Mouse (Mus musculus) neural tube, embryonic 10.5 days (tissue): ENCODE measurements around the gene Anxa6.

Experiments
- DNase-seq: peaks from one replicate; pipeline ENCODE4 v3.0.0-alpha.2; 2017; ENCODE audit warnings: low spot score; ENCODE audit errors: extremely low spot score

Gene Anxa6

GRCm38 (mm10) chr11:54998708-54999107 lies 34.5 kb downstream of the Anxa6 start:
- no peak for DNase-seq

DNA sequence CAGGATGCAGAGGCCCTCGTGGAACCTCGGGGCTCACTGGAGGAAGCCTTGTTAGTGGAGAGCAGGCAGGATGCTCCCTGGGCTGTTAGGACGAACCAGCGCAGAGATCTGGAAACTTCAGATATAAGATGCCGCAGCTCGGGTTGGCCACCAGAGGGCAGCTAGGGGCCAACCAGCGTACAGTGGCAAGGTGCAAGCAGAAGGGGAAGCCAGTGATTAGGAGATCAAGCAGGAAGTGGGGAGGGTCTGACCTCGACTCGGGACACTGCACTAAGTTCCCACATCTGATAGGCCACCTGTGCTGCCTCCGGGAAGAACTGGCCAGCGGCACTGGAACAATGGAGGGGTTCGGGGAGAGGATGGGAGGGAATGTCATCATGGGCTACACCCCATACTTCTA lies 35.0 kb downstream of the Anxa6 start:
- peak; percentile 66 for DNase-seq

- DNase-seq = no peak
Observed at GRCm38 (mm10) chr11:54996176-54996575, 37.1 kb downstream of the Anxa6 start.

DNA sequence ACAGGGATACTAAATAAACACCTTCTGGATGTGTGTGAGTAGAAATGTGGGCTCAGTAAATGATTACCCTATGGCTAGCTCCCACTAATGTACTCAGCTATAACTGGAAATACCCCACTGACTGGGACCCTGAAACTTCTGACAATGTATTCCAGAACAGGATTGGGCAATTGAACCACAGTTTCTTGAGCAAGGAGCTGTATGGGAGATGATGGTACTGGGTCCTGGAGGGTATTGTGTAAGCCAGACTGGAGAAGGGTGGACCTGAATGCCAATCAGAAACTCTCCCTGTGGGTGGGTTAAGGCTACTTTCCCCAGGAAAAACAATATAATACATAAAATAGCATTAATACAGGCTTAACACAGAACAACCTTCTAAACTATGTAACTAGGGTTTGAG lies 43.3 kb downstream of the Anxa6 start:
- no peak for DNase-seq

DNA sequence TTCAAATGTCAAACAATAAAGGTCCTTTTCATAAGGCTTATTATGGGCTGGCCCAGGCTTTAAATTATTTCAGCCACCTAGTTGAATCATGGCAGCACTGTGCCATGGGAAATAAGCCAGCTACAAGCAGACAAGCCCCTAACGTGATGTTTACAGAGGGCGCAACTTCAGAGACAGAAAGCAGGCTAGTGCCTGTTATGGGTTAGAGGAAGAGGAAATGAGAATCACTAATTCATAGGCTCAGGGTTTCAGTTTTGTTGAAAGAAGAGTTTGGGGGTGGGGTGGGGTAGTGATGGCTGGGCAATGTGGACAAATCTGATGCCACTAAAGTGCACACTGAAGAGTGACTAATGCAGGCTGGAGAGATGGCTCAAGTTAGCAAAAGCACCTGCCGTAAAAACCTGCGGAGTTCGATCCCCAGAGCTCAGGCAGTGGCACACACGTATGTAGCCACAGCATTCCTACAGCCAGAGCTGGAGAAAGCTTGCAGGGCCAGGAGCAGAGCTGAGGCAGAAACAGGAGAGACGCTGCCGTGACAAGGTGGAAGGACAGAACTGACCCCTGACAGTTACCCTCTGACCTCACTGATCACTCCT lies 44.4 kb downstream of the Anxa6 start:
- DNase-seq = no peak

GRCm38 (mm10) chr11:54987974-54988373 lies 45.3 kb downstream of the Anxa6 start:
- peak; percentile 51 for DNase-seq

GRCm38 (mm10) chr11:54985086-54985485 lies 48.2 kb downstream of the Anxa6 start:
- no peak for DNase-seq

GRCm38 (mm10) chr11:54984581-54984980 lies 48.7 kb downstream of the Anxa6 start:
- DNase-seq = no peak

DNA sequence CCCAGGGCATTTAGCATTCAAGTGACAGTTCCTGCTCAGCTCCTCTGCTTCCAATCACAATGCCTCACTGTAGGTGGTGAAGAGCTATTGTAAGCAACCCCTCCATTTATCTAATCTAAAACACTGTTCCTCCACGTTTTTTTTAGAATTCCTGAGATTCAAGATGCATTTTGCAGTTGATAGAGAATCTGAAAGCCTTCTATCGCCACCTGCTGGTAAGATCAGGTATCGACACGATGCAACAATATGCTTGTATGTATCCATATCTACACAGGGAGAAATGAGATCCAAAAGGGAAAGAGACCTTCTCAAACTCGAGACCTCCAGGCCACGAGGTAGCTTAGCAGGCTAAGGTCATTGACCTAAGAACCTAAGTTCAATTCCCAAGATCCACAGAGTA lies 49.2 kb downstream of the Anxa6 start:
- peak; percentile 84 for DNase-seq

GRCm38 (mm10) chr11:54982520-54982919 lies 50.7 kb downstream of the Anxa6 start:
- no peak for DNase-seq

- DNase-seq = no peak
Observed at GRCm38 (mm10) chr11:54981630-54982029, 51.6 kb downstream of the Anxa6 start.

DNA sequence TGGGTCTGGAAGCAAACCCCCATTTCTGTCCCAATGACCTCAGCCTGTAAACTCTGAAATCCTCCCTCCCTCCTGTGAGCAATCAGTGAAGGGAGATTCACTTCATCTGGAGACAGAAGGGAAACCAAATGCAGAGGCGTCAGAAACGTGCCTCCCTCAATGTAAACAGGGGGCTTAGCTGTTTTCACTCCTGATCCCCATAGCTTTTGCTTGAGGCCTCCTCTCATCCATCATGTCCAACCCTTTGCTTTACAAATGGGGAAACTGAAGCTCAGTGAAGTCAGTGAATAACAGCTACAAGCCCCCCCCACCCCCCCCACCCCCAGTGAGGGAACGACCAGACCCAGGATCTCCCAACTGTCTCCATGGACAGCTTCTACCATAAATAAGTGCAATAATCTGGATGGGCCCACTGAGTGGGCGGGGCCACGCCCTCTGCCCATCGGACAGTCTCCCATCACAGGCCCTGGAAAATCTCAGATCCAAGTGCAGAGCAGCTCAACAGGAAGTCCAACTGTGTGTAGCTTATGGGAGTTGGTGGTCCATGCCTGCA lies 55.8 kb downstream of the Anxa6 start:
- DNase-seq = no peak

- DNase-seq = no peak
Observed at GRCm38 (mm10) chr11:54976351-54976750, 56.9 kb downstream of the Anxa6 start.

GRCm38 (mm10) chr11:54975756-54976155 lies 57.5 kb downstream of the Anxa6 start:
- no peak for DNase-seq

GRCm38 (mm10) chr11:54975340-54975739 lies 57.9 kb downstream of the Anxa6 start:
- no peak for DNase-seq

DNA sequence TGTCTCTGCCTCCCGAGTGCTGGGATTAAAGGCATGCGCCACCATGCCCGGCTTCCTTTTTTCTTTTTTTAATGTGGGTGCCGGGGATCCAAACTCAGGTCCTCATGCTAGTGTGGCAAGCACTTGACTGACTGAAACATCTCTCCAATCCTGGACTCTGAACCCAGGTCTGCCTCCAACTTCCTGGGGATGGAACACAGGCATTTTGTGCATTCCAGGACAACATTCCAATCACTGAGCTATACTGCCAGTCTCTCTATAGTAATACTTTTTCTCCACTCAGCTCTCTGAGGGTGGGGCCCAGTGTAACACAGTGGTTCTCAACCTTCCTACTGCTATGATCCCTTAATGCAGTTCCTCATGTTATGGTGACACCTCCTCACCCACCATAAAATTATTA lies 58.6 kb downstream of the Anxa6 start:
- DNase-seq = no peak

DNA sequence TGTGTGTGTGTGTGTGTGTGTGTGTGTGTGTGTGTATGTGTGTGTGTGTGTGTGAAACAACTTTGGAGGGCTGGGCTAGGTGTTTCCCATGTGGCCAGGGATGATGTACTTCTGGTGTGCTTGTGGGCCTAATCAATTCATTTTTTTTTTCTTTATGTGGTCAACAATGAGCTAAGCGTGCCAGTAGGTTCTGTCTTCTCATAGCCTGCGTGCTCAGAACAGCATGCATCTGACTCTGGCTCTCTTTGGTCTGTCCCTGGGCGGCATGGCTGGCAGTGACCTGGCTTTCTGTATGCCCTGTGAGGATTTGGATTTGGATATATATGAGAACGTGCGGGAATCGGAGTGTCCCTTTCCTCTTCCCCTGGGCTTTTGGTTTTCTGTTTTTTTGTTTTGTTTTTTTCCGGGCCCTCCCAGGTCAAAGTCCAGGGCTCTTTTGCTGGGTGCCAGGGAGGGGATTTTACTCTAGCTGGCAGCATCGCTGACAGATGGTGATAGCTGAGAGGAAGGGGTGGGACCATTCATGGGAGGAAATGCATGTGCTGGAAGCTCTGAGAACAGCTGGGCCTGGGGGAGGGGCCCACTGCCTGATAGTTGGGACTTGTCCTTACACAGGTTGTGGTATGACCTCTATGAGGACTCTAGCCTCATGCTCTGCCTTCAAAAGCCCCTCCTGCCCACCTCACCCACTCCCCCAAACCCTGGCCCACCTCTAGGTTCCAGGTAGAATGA lies 59.6 kb downstream of the Anxa6 start:
- DNase-seq = peak; percentile 47

DNA sequence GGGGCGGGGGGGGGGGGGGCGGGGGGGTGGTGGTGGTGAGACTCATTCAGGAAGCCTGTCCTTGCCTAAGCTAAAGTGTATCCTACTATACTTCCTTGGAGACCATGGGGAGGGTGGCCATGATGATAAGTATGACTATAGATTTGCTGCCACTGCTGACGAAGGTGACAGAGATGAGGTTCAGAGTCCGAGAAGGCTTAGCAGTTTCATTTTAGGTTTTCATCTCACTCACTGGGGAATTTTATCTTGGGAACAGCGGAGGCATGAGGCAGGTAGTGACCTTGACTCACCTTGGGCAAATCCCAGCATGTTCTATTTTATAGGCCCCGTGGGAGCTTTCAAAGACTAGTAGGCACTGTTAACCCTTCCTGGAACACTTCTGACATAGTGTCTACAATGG lies 60.5 kb downstream of the Anxa6 start:
- no peak for DNase-seq

- DNase-seq = no peak
Observed at GRCm38 (mm10) chr11:54972049-54972723, 61.1 kb downstream of the Anxa6 start.

DNA sequence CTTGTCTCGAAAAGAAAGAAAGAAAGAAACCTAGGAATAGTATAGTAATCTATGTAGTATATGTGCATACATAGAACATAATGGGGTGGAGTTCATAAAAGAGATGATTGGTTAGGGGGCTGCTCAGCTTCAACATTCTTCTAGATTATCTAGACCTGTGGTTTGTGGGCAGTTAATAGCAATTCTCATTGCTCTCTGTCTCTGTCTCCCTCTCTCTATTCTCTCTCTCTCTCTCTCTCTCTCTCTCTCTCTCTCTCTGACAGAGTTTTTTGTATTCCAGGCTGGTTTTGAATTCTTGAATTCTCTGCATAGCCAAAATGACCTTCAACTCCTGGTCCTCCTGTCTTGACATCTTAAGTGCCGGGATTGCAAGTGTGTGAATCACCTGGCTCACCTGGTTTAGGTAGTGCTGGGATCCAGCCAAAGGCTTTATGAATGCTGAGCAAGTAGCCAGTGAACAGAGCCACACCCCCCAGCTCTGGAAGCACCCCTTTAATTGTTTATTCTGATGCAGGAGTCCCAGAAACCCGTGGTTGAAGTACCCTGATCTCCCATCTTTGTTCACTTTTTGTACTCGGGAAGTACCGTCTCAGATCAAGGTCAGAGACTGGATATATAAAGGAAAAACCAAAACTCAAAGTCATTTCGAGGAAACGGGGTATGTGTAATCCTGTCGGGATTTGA lies 61.7 kb downstream of the Anxa6 start:
- DNase-seq = no peak

DNA sequence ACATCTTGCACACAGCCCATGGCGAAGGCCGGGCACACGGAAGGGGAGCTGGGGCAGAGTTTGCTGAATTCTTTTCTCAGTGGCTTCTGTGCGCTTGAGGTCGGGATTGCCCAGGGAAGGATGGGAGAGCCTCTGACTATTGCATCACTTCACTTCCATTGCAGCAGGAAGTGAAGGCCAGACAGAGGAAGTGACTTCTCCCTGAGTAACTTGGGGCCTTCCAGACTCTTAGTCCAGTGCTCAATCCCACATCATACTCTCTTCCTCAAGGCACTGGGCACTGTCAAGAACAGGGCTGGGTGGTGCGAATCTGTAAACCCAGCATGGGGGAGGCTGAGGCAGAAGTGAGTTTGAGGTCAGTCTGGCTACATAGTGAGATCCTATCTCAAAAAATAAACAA lies 68.0 kb downstream of the Anxa6 start:
- DNase-seq = no peak

DNA sequence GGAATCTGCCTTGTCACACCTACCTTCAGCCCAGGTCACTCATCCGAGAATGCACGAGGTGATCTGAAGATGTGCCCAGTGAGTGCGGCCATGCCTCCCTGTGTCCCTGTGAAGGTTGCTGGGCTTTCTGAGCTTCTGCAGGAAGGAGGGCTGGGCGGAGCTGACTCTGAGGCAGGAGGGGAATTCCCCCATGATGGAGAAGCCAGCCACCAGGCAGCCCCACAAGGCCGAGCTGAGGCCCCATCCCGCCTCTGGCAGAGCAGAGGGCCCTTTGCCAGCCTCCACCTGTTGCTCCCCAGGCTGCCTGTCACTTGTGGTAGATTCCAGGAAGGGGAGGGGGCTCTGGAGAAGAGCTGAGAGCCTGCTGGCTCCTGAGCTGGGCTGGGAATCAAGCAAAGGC lies 70.4 kb downstream of the Anxa6 start, which contains the start of gene Tnip1:
Gene Tnip1 (minus strand): TSS at position 108 of the 400 bp plus-strand sequence.
- no peak for DNase-seq
